Comparison of ENCODE assay signal across 31 mouse cellular contexts in the genomic region with DNA sequence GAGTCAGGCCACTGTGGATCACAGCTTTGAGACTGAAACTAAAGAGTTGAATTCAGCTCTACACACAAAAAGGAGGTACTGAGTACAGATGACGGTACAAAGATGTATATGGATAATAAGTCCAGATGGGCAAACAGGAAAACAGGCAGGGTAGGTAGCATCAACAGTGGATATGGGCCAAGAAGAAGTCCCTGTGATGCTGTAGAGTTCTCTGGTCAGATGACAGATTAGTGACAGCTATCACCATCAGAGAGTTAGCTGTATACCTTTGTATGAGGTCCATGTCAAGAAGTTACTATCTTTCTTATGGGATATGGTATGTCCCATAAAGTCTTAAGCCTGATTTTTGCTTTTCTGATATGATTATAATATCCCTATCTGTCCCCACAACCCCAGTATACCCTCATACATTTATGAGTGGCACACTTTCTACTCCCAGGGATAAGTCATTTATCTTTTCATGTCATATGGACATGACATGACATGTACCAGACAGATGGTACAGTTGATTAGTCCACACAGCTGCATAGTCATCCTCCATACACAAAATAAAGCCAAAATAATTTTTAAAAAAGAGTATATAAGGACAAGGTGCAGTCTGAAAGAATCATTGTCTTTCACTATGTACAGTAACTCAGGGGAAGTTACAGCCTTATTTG. TPM values are rescaled to one million over a fixed set of nuclear protein-coding genes. Genes with fewer than 3 reads are reported as not detected.
DNase-seq lines count a peak whose midpoint lies in the region; ATAC-seq and TF ChIP-seq lines count a peak whose summit lies in the region.
"Had no signal": no experiment of that assay in that cellular context is flagged by ENCODE, and none has a peak within 500 bp of the region (broad histone marks: within the 10 kb centered on the region; RNA-seq: fewer than 3 reads in every experiment).

No protein-coding gene starts in this region.

- intact Hi-C loops in gastrocnemius, adult 2 months (cut with DNase I), result no loop called here

- H3K4me1 ChIP-seq in liver, embryonic 15.5 days (replicated peaks), result no peaks in the 10 kb centered on the region
- H3K4me1 ChIP-seq in G1E (ENCODE audit: insufficient read depth, low read depth, low read length), result no peaks in the 10 kb centered on the region
- H3K4me1 ChIP-seq: embryonic facial prominence, embryonic 12.5 days; embryonic facial prominence, embryonic 15.5 days; forebrain, embryonic 10.5 days; forebrain, embryonic 13.5 days; heart, embryonic 12.5 days; heart, embryonic 15.5 days; hindbrain, embryonic 10.5 days; hindbrain, embryonic 13.5 days had no signal

- H3K36me3 ChIP-seq in liver, embryonic 15.5 days (replicated peaks), result no peaks in the 10 kb centered on the region
- H3K36me3 ChIP-seq in G1E (replicated peaks), result no peaks in the 10 kb centered on the region
- H3K36me3 ChIP-seq: embryonic facial prominence, embryonic 12.5 days; embryonic facial prominence, embryonic 15.5 days; forebrain, embryonic 10.5 days; heart, embryonic 12.5 days; heart, embryonic 15.5 days; hindbrain, embryonic 10.5 days; hindbrain, embryonic 13.5 days had no signal

- H3K27ac ChIP-seq in liver, embryonic 15.5 days (replicated peaks), result no peak overlapping the region
- H3K27ac ChIP-seq in gastrocnemius, adult 2 months, result no peak overlapping the region
- H3K27ac ChIP-seq: embryonic facial prominence, embryonic 12.5 days; embryonic facial prominence, embryonic 15.5 days; forebrain, embryonic 10.5 days; forebrain, embryonic 13.5 days; heart, embryonic 15.5 days; hindbrain, embryonic 10.5 days; hindbrain, embryonic 13.5 days; hindbrain, postnatal 0 days had no signal

- H3K4me3 ChIP-seq in liver, embryonic 15.5 days (replicated peaks), result no peak overlapping the region
- no peak overlapping the region for H3K4me3 ChIP-seq in G1E (ENCODE audit: low read depth, low read length)
- H3K4me3 ChIP-seq in gastrocnemius, adult 2 months, result no peak overlapping the region
- H3K4me3 ChIP-seq: embryonic facial prominence, embryonic 12.5 days; embryonic facial prominence, embryonic 15.5 days; erythroblast, embryonic 14.5 days; forebrain, embryonic 10.5 days; forebrain, embryonic 13.5 days; heart, embryonic 12.5 days; heart, embryonic 15.5 days; hindbrain, embryonic 10.5 days; hindbrain, embryonic 13.5 days had no signal

- no peak overlapping the region for H3K9ac ChIP-seq in liver, embryonic 15.5 days
- H3K9ac ChIP-seq: embryonic facial prominence, embryonic 12.5 days; embryonic facial prominence, embryonic 15.5 days; forebrain, embryonic 13.5 days; heart, embryonic 12.5 days; heart, embryonic 15.5 days; hindbrain, embryonic 13.5 days had no signal

- 61% methylated on average over 1 of the region's 1 CpGs for WGBS in liver, embryonic 15.5 days (ENCODE audit: insufficient replicate concordance)

- H3K4me2 ChIP-seq in liver, embryonic 15.5 days, result no peak overlapping the region
- H3K4me2 ChIP-seq: embryonic facial prominence, embryonic 12.5 days; embryonic facial prominence, embryonic 15.5 days; forebrain, embryonic 13.5 days; heart, embryonic 12.5 days; heart, embryonic 15.5 days; hindbrain, embryonic 13.5 days had no signal

- no peak for TF ChIP-seq CTCF in G1E (IDR thresholded peaks at IDR 0.05; ENCODE audit: low read depth, low read length)
- no peak for TF ChIP-seq CTCF in gastrocnemius, adult 2 months (IDR thresholded peaks at IDR 0.05)

- H3K9me3 ChIP-seq in liver, embryonic 15.5 days (replicated peaks), result no peaks in the 10 kb centered on the region
- H3K9me3 ChIP-seq in G1E (replicated peaks), result no peaks in the 10 kb centered on the region
- H3K9me3 ChIP-seq: embryonic facial prominence, embryonic 12.5 days; embryonic facial prominence, embryonic 15.5 days; forebrain, embryonic 10.5 days; forebrain, embryonic 13.5 days; heart, embryonic 12.5 days; heart, embryonic 15.5 days; hindbrain, embryonic 10.5 days; hindbrain, embryonic 13.5 days had no signal

- no peaks in the 10 kb centered on the region for H3K27me3 ChIP-seq in liver, embryonic 15.5 days
- no peaks in the 10 kb centered on the region for H3K27me3 ChIP-seq in G1E (ENCODE audit: insufficient read depth, low read length)
- H3K27me3 ChIP-seq: embryonic facial prominence, embryonic 12.5 days; embryonic facial prominence, embryonic 15.5 days; forebrain, embryonic 13.5 days; heart, embryonic 12.5 days; heart, embryonic 15.5 days; hindbrain, embryonic 13.5 days had no signal

- ATAC-seq in liver, embryonic 15.5 days (ENCODE audit: insufficient read depth), result peak; percentile 25; the same call in 1 of the 2 replicates
- ATAC-seq in G1E (ENCODE audit: extremely low read depth, insufficient number of reproducible peaks, low FRiP score, poor library complexity, severe bottlenecking), result peak; percentile 63
- peak; percentile 83 for ATAC-seq in erythroblast, adult 5-6 weeks (replicated peaks; ENCODE audit: low FRiP score, poor library complexity, severe bottlenecking)
- peak; percentile 96 for ATAC-seq in megakaryocyte-erythroid progenitor cell, adult 5-6 weeks (replicated peaks; ENCODE audit: low FRiP score, low TSS enrichment, poor library complexity, severe bottlenecking)
- no peak for ATAC-seq in cerebellum, adult (ENCODE audit: insufficient number of reproducible peaks, low FRiP score, low TSS enrichment)
- ATAC-seq: forebrain, embryonic 13.5 days; forebrain, embryonic 16.5 days; hindbrain, postnatal 0 days; inflammation-experienced regulatory T-cells, adult 6 months had no signal

- DNase-seq in liver, result no peak
- no peak for DNase-seq in G1E (ENCODE audit: low spot score)
- no peak for DNase-seq in gastrocnemius, adult 2 months
- DNase-seq: adrenal gland, adult 8-10 months; adrenal gland, postnatal 25 days; cerebellum, adult 18-20 months; cerebellum, adult 9-10 months; cerebellum, postnatal 14 days; gastrocnemius, postnatal 14 days; heart, adult 11 months; heart, postnatal 10 days; heart, postnatal 36 days had no signal

RNA-seq across cellular contexts. Expression of a gene that starts 43.6 kb away (rescaled TPM):
- 0.23 and 0.31 TPM in 2 replicates for polyA plus RNA-seq in liver, embryonic 15.5 days (2015; fragmentation: Nextera tagmentation; extraction: Ambion mirVana)
- total RNA-seq in G1E (2014; fragmentation: Nextera tagmentation) (3.6 and 4.6 TPM in 2 replicates), G1E (2017) (1.8 and 2.1 TPM in 2 replicates)
- polyA plus RNA-seq in G1E (2012), result 0.31 and 0.51 TPM in 2 replicates
- total RNA-seq in erythroblast, adult 5-6 weeks (2015; ENCODE audit: low replicate concordance), result 1.3 TPM in 1 of 2 replicates, not detected in the other
- 0.28 and 2.2 TPM in 2 replicates for total RNA-seq in erythroblast, adult 5-6 weeks (2017; ENCODE audit: low replicate concordance)
- 1.5 and 1.9 TPM in 2 replicates for total RNA-seq in megakaryocyte-erythroid progenitor cell, adult 5-6 weeks (2014; fragmentation: Nextera tagmentation)
- total RNA-seq in megakaryocyte-erythroid progenitor cell, adult 5-6 weeks (2017), result 1.9 and 2.0 TPM in 2 replicates
- not detected for total RNA-seq in gastrocnemius, adult 2 months (2021)
- total RNA-seq: gastrocnemius, adult 18-20 months; gastrocnemius, postnatal 14 days; gastrocnemius, postnatal 4 days; heart, adult 8-10 months; heart, postnatal 10 days; heart, postnatal 36 days had no signal
- polyA plus RNA-seq: erythroblast, embryonic 14.5 days had no signal
